ENCODE assay signal across 7 mouse cellular contexts in genomic region chr7:34798441-34799403, GRCm38 (mm10). TPM values are rescaled to one million over a fixed set of nuclear protein-coding genes. Genes with fewer than 3 reads are reported as not detected.
DNase-seq lines count a peak whose midpoint lies in the region; ATAC-seq lines count a peak whose summit lies in the region.

No protein-coding gene starts in this region.

- H3K4me1 ChIP-seq in forebrain, embryonic 10.5 days, result peaks cover 33% of the 10 kb centered on the region
- H3K4me1 ChIP-seq in kidney, embryonic 14.5 days (ENCODE audit: control insufficient read depth, insufficient read depth, low read length), result peaks cover 29% of the 10 kb centered on the region
- H3K4me1 ChIP-seq in neural tube, embryonic 15.5 days, result peaks cover 30% of the 10 kb centered on the region

- H3K4me2 ChIP-seq in kidney, embryonic 14.5 days (replicated peaks; ENCODE audit: low read depth, low read length), result peak overlapping the region; percentile 21
- H3K4me2 ChIP-seq in neural tube, embryonic 15.5 days, result peak overlapping the region; percentile 17

- no peak overlapping the region for H3K9ac ChIP-seq in kidney, embryonic 14.5 days (ENCODE audit: low read depth, low read length)
- no peak overlapping the region for H3K9ac ChIP-seq in neural tube, embryonic 15.5 days (replicated peaks)

- 10% methylated on average over 11 of the region's 11 CpGs for WGBS in forebrain, embryonic 10.5 days
- WGBS in kidney, embryonic 14.5 days, result 3% methylated on average over 11 of the region's 11 CpGs
- WGBS in neural tube, embryonic 15.5 days, result 6% methylated on average over 11 of the region's 11 CpGs

- peak overlapping the region; percentile 66 for H3K27ac ChIP-seq in forebrain, embryonic 10.5 days
- H3K27ac ChIP-seq in kidney, embryonic 14.5 days (ENCODE audit: low read depth, low read length), result 0 out of 2 replicates have a peak overlapping the region, but pooled peaks have one; percentile 42
- H3K27ac ChIP-seq in neural tube, embryonic 15.5 days (replicated peaks), result peak overlapping the region; percentile 63

- ATAC-seq in kidney, embryonic 14.5 days (ENCODE audit: low FRiP score, low TSS enrichment), result peak; percentile 36; the same call in 1 of the 2 replicates
- ATAC-seq in neural tube, embryonic 15.5 days (ENCODE audit: low FRiP score), result peak; percentile 33; the same call in 1 of the 2 replicates
- ATAC-seq in megakaryocyte-erythroid progenitor cell, adult 5-6 weeks (replicated peaks; ENCODE audit: low FRiP score, low TSS enrichment, poor library complexity, severe bottlenecking), result no peak

- DNase-seq in right cerebral cortex, postnatal 14 days, result peak; percentile 46
- no peak for DNase-seq in right cerebral cortex, postnatal 25 days
- no peak for DNase-seq in forebrain, embryonic 10.5 days (ENCODE audit: extremely low spot score, low spot score)
- no peak for DNase-seq in right cerebral cortex, adult 2 months (ENCODE audit: low spot score in 2 of 2)

- no peaks in the 10 kb centered on the region for H3K9me3 ChIP-seq in forebrain, embryonic 10.5 days
- H3K9me3 ChIP-seq in kidney, embryonic 14.5 days (ENCODE audit: control insufficient read depth, low read length), result no peaks in the 10 kb centered on the region
- no peaks in the 10 kb centered on the region for H3K9me3 ChIP-seq in neural tube, embryonic 15.5 days (replicated peaks)

- H3K36me3 ChIP-seq in forebrain, embryonic 10.5 days (replicated peaks), result no peaks in the 10 kb centered on the region
- no peaks in the 10 kb centered on the region for H3K36me3 ChIP-seq in kidney, embryonic 14.5 days (ENCODE audit: control insufficient read depth, insufficient read depth, low read length)
- no peaks in the 10 kb centered on the region for H3K36me3 ChIP-seq in neural tube, embryonic 15.5 days

- peaks cover 33% of the 10 kb centered on the region for H3K27me3 ChIP-seq in forebrain, embryonic 10.5 days (ENCODE audit: poor library complexity, severe bottlenecking)
- H3K27me3 ChIP-seq in kidney, embryonic 14.5 days (ENCODE audit: control insufficient read depth, insufficient read depth, low read length), result no peaks in the 10 kb centered on the region
- no peaks in the 10 kb centered on the region for H3K27me3 ChIP-seq in neural tube, embryonic 15.5 days (replicated peaks)

- H3K4me3 ChIP-seq in forebrain, embryonic 10.5 days, result peak overlapping the region; percentile 28
- no peak overlapping the region for H3K4me3 ChIP-seq in kidney, embryonic 14.5 days (ENCODE audit: low read length)
- no peak overlapping the region for H3K4me3 ChIP-seq in neural tube, embryonic 15.5 days (replicated peaks)

RNA-seq across cellular contexts. Expression of gene Chst8, which starts 13.8 kb away (rescaled TPM):
- polyA plus RNA-seq in forebrain, embryonic 10.5 days (2016; fragmentation: Nextera tagmentation; extraction: Ambion mirVana), result 4.3 and 5.7 TPM in 2 replicates
- 8.7 and 9.1 TPM in 2 replicates for polyA plus RNA-seq in kidney, embryonic 14.5 days (2014; fragmentation: Nextera tagmentation; extraction: Ambion mirVana)
- 13.2 and 13.3 TPM in 2 replicates for polyA plus RNA-seq in neural tube, embryonic 15.5 days (2015; fragmentation: Nextera tagmentation; extraction: Ambion mirVana)
- total RNA-seq in megakaryocyte-erythroid progenitor cell, adult 5-6 weeks (2014; fragmentation: Nextera tagmentation), result not detected in 2 replicates
- not detected in 2 replicates for total RNA-seq in megakaryocyte-erythroid progenitor cell, adult 5-6 weeks (2017)
